Mouse (Mus musculus): ENCODE measurements at regions not wholly inside any gene's neighbourhood (a gene's known extent, or its start where the extent isn't known, plus 50 kb on each side); places are given as distances from the start of the nearest gene placed in this dataset.

GRCm38 (mm10) chr17:85932360-85933132 lies 212.4 kb downstream of the Srbd1 start:
- no peak for DNase-seq (ENCODE audit: low read depth)

GRCm38 (mm10) chr17:85931955-85932354 lies 213.0 kb downstream of the Srbd1 start:
- DNase-seq (ENCODE audit: low read depth) = no peak

GRCm38 (mm10) chr17:85930789-85931188 lies 214.2 kb downstream of the Srbd1 start:
- DNase-seq (ENCODE audit: low read depth) = no peak

GRCm38 (mm10) chr17:85930331-85930730 lies 214.6 kb downstream of the Srbd1 start:
- DNase-seq (ENCODE audit: low read depth) = no peak

- no peak for DNase-seq (ENCODE audit: low read depth)
Observed at GRCm38 (mm10) chr17:85929699-85930286, 215.2 kb downstream of the Srbd1 start.

GRCm38 (mm10) chr17:85928543-85928942 lies 216.4 kb downstream of the Srbd1 start:
- DNase-seq (ENCODE audit: low read depth) = no peak

- no peak for DNase-seq (ENCODE audit: low read depth)
Observed at GRCm38 (mm10) chr17:85927261-85927660, 217.7 kb downstream of the Srbd1 start.

GRCm38 (mm10) chr17:85926044-85926443 lies 218.9 kb downstream of the Srbd1 start:
- DNase-seq (ENCODE audit: low read depth) = no peak

GRCm38 (mm10) chr17:85921219-85921673 lies 223.7 kb downstream of the Srbd1 start:
- no peak for DNase-seq (ENCODE audit: low read depth)

GRCm38 (mm10) chr17:85919868-85920267 lies 225.1 kb downstream of the Srbd1 start:
- DNase-seq (ENCODE audit: low read depth) = no peak

GRCm38 (mm10) chr17:85915870-85916269 lies 227.8 kb upstream of the Six2 start:
- no peak for DNase-seq (ENCODE audit: low read depth)

- DNase-seq (ENCODE audit: low read depth) = no peak
Observed at GRCm38 (mm10) chr17:85914062-85914461, 226.0 kb upstream of the Six2 start.

- DNase-seq (ENCODE audit: low read depth) = no peak
Observed at GRCm38 (mm10) chr17:85908709-85909108, 220.6 kb upstream of the Six2 start.

- DNase-seq (ENCODE audit: low read depth) = no peak
Observed at GRCm38 (mm10) chr17:85906597-85907187, 218.6 kb upstream of the Six2 start.

- no peak for DNase-seq (ENCODE audit: low read depth)
Observed at GRCm38 (mm10) chr17:85902575-85902974, 214.5 kb upstream of the Six2 start.

- no peak for DNase-seq (ENCODE audit: low read depth)
Observed at GRCm38 (mm10) chr17:85899096-85899495, 211.0 kb upstream of the Six2 start.

- no peak for DNase-seq (ENCODE audit: low read depth)
Observed at GRCm38 (mm10) chr17:85895978-85896377, 207.9 kb upstream of the Six2 start.

- DNase-seq (ENCODE audit: low read depth) = no peak
Observed at GRCm38 (mm10) chr17:85891243-85891642, 203.2 kb upstream of the Six2 start.

GRCm38 (mm10) chr17:85889746-85890532 lies 201.9 kb upstream of the Six2 start:
- no peak for DNase-seq (ENCODE audit: low read depth)

GRCm38 (mm10) chr17:85888568-85889398 lies 200.7 kb upstream of the Six2 start:
- no peak for DNase-seq (ENCODE audit: low read depth)

- DNase-seq (ENCODE audit: low read depth) = no peak
Observed at GRCm38 (mm10) chr17:85886675-85887074, 198.6 kb upstream of the Six2 start.

- no peak for DNase-seq (ENCODE audit: low read depth)
Observed at GRCm38 (mm10) chr17:85886237-85886636, 198.2 kb upstream of the Six2 start.
